ENCODE assay signal across 8 mouse cellular contexts in genomic region chr16:55852943-55853727, GRCm38 (mm10). TPM values are rescaled to one million over a fixed set of nuclear protein-coding genes. Genes with fewer than 3 reads are reported as not detected.
A peak's percentile ranks its signal among the peaks of the same experiment; 100 is the strongest.
DNase-seq lines count a peak whose midpoint lies in the region; ATAC-seq and TF ChIP-seq lines count a peak whose summit lies in the region.

No protein-coding gene starts in this region.

- in situ Hi-C loops in ES-E14 (cut with MboI; ENCODE audit: low sequenced_read_pairs in 2 of 2, unreplicated experiment in 2 of 2), result no loop called here

- H3K4me3 ChIP-seq in ES-E14 (ENCODE audit: insufficient read depth in 1 of 2, low read depth in 1 of 2, low read length in 2 of 2, poor library complexity in 1 of 2, severe bottlenecking in 1 of 2), result no peak overlapping the region
- H3K4me3 ChIP-seq in hindbrain, embryonic 11.5 days (ENCODE audit: low read depth, low read length), result no peak overlapping the region
- no peak overlapping the region for H3K4me3 ChIP-seq in layer of hippocampus, adult 2 months

- 54% methylated on average over 19 of the region's 19 CpGs for WGBS in hindbrain, embryonic 11.5 days

- no peaks in the 10 kb centered on the region for H3K9me3 ChIP-seq in ES-E14 (ENCODE audit: control insufficient read depth, insufficient read depth, low read depth, low read length)
- H3K9me3 ChIP-seq in hindbrain, embryonic 11.5 days (ENCODE audit: control insufficient read depth, low read length), result no peaks in the 10 kb centered on the region

- peak; percentile 59; the same call in 1 of the 2 replicates for ATAC-seq in erythroid progenitor cell, adult 5-6 weeks (replicated peaks; ENCODE audit: low FRiP score, poor library complexity, severe bottlenecking)
- peak; percentile 76 for ATAC-seq in hindbrain, embryonic 11.5 days (ENCODE audit: low FRiP score)

- H3K9ac ChIP-seq in ES-E14 (ENCODE audit: insufficient read depth, low read depth, low read length, poor library complexity, severe bottlenecking), result no peak overlapping the region
- no peak overlapping the region for H3K9ac ChIP-seq in hindbrain, embryonic 11.5 days (ENCODE audit: low read depth, low read length)

- no peaks in the 10 kb centered on the region for H3K27me3 ChIP-seq in hindbrain, embryonic 11.5 days (ENCODE audit: control insufficient read depth, insufficient read depth, low read length)

- no peak overlapping the region for H3K4me2 ChIP-seq in hindbrain, embryonic 11.5 days (replicated peaks; ENCODE audit: low read depth, low read length)

- peak; percentile 72 for DNase-seq in ES-E14 (ENCODE audit: low read depth, low spot score)
- DNase-seq in brain, embryonic 18.5 days (ENCODE audit: low read depth, low spot score), result peak; percentile 60
- peak; percentile 89 for DNase-seq in hindbrain, embryonic 11.5 days (ENCODE audit: low spot score)
- peak; percentile 71 to 84 for DNase-seq in layer of hippocampus, adult 2 months (ENCODE audit: low spot score in 2 of 2)
- DNase-seq in lung, postnatal 10 days, result peak; percentile 85
- DNase-seq in retina, adult 2 months (ENCODE audit: low read depth, low spot score), result peak; percentile 65
- peak; percentile 40 for DNase-seq in urinary bladder, postnatal 10 days (ENCODE audit: low spot score)

- H3K36me3 ChIP-seq in ES-E14 (ENCODE audit: control insufficient read depth, insufficient read depth, low read length, poor library complexity, severe bottlenecking), result no peaks in the 10 kb centered on the region
- H3K36me3 ChIP-seq in hindbrain, embryonic 11.5 days (ENCODE audit: control insufficient read depth, insufficient read depth, low read length), result no peaks in the 10 kb centered on the region

- peaks cover 0 to 1% of the 10 kb centered on the region in 2 experiments; a peak in 1 of 4 replicates for H3K4me1 ChIP-seq in ES-E14 (ENCODE audit: control insufficient read depth in 2 of 2, insufficient read depth in 2 of 2, low read length in 2 of 2, poor library complexity in 1 of 2)
- H3K4me1 ChIP-seq in hindbrain, embryonic 11.5 days (replicated peaks; ENCODE audit: control insufficient read depth, insufficient read depth, low read length), result no peaks in the 10 kb centered on the region

- no peak overlapping the region for H3K27ac ChIP-seq in ES-E14 (ENCODE audit: insufficient read depth, low read depth, low read length, poor library complexity, severe bottlenecking)
- H3K27ac ChIP-seq in hindbrain, embryonic 11.5 days (ENCODE audit: low read depth, low read length), result no peak overlapping the region
- H3K27ac ChIP-seq in layer of hippocampus, adult 2 months, result no peak overlapping the region

- peak; percentile 93 for TF ChIP-seq CTCF in layer of hippocampus, adult 2 months (conservative IDR thresholded peaks at IDR 0.05)

TF ChIP-seq in ES-E14, 5 proteins besides CTCF, POLR2A, EP300 and RAD21:
- peak; percentile 86 for TF ChIP-seq ZC3H11A (IDR thresholded peaks at IDR 0.05; ENCODE audit: borderline replicate concordance, low read depth, low read length)
- TF ChIP-seq MAFK (IDR thresholded peaks at IDR 0.05; ENCODE audit: insufficient read depth, low read depth, low read length), result no peak
- TF ChIP-seq CHD2 (IDR thresholded peaks at IDR 0.05; ENCODE audit: low read depth, low read length), result no peak
- no peak for TF ChIP-seq HCFC1 (IDR thresholded peaks at IDR 0.05; ENCODE audit: borderline replicate concordance, insufficient read depth, low read length)

RNA-seq across cellular contexts. Expression of gene Nfkbiz, which starts 14.4 kb away (rescaled TPM):
- total RNA-seq in ES-E14 (2012; rRNA removed), result 3.2 and 3.6 TPM in 2 replicates
- total RNA-seq in erythroid progenitor cell, adult 5-6 weeks (2015; ENCODE audit: low replicate concordance), result 8.8 and 11.2 TPM in 2 replicates
- total RNA-seq in erythroid progenitor cell, adult 5-6 weeks (2017; ENCODE audit: low replicate concordance), result 4.5 and 6.0 TPM in 2 replicates
- 1.5 and 1.6 TPM in 2 replicates for polyA plus RNA-seq in hindbrain, embryonic 11.5 days (2014; fragmentation: Nextera tagmentation; extraction: Ambion mirVana)
- 1 to 10 TPM; 5.9 to 8.5 TPM for total RNA-seq in layer of hippocampus, adult 2 months (2021)

RNA-seq across cellular contexts. Expression of gene Nxpe3, which starts 42.0 kb away (rescaled TPM):
- 1.1 and 1.7 TPM in 2 replicates for total RNA-seq in ES-E14 (2012; rRNA removed)
- total RNA-seq in erythroid progenitor cell, adult 5-6 weeks (2015; ENCODE audit: low replicate concordance), result 1.4 and 4.2 TPM in 2 replicates
- 2.6 and 3.3 TPM in 2 replicates for total RNA-seq in erythroid progenitor cell, adult 5-6 weeks (2017; ENCODE audit: low replicate concordance)
- polyA plus RNA-seq in hindbrain, embryonic 11.5 days (2014; fragmentation: Nextera tagmentation; extraction: Ambion mirVana), result 1.0 and 1.1 TPM in 2 replicates
- 10 to 100 TPM; 11.6 to 11.7 TPM for total RNA-seq in layer of hippocampus, adult 2 months (2021)
